Mouse (Mus musculus): ENCODE measurements around the gene Phkb. TPM values are rescaled to one million over a fixed set of nuclear protein-coding genes. Genes with fewer than 3 reads are reported as not detected.

The Phkb gene
- total RNA-seq, 4 experiments from 2014 or later = 42.7 to 50.3 (median 46.2) TPM

GRCm38 (mm10) chr8:85937343-85937742 is 96.6 kb downstream of the Phkb start:
- no peak for DNase-seq (ENCODE audit: low spot score in 2 of 2)

DNA sequence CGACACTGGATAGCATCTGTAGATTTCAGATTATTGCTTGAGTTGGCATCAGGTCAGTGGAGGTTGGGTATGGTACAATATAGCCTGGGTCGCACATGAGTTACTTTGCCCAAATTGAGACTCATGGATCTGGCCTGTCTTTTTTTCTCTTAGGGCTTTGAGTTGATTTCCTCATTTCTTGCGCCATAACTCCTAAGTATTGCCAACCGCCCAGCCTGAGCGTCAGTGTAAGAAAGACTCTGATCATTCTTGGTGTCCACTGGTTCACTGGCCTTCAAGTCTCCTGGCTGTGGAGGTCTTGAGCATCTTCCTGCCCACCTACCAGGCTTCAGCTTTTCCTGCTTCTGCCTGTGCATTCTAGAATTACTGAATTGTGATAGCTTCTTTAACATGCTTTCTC is 104.1 kb downstream of the Phkb start:
- no peak for DNase-seq (ENCODE audit: low spot score in 2 of 2)

DNA sequence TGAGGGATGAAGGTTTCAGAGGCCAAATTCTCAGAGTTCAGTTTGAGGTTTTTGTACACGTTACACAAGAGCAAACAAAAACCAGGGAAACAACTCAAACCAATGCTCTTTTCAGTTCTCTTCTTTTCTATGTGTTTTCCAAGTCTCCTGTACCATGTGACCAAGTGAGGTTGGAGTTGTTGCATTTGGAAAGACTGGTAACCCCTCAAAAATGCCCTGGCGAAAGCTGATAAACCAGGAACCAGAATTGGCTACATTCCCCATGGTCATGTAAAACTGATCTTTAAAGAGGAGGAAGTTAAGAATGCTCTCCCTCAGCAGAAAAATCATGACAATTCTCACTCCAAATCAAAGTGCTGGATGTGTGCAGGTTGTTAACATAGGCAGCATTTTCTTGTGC is 117.6 kb downstream of the Phkb start:
- DNase-seq (ENCODE audit: low spot score in 2 of 2) = no peak

- DNase-seq (ENCODE audit: low spot score in 2 of 2) = no peak
Measured at GRCm38 (mm10) chr8:85959880-85960279, 119.1 kb downstream of the Phkb start.

GRCm38 (mm10) chr8:85977588-85978077 is 136.9 kb downstream of the Phkb start:
- DNase-seq (ENCODE audit: low spot score in 2 of 2) = no peak

- no peak for DNase-seq (ENCODE audit: low spot score in 2 of 2)
Measured at GRCm38 (mm10) chr8:85992911-85993310, 152.2 kb downstream of the Phkb start.

- no peak for DNase-seq (ENCODE audit: low spot score in 2 of 2)
Measured at GRCm38 (mm10) chr8:85993661-85994060, 152.9 kb downstream of the Phkb start.

- DNase-seq (ENCODE audit: low spot score in 2 of 2) = no peak
Measured at GRCm38 (mm10) chr8:85995971-85996370, 155.2 kb downstream of the Phkb start.

DNA sequence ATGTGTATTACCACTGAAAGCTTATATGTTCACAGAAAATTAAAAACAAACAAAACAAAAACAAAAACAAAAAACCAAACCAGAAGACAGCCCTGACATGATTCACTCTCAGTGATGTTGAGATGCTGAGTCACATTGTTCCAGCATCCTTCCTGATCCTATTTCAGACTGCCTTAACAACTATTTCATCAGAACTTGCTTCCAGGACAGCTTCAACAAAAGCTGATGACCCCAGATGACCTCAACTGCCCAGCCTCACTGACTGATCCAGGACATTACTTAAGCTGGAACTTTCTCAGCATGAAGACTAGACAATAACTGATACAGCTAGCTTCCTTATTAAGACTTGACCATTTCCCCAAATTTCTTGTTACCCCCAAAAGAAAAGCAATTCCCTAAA is 165.7 kb downstream of the Phkb start:
- DNase-seq (ENCODE audit: low spot score in 2 of 2) = no peak

DNA sequence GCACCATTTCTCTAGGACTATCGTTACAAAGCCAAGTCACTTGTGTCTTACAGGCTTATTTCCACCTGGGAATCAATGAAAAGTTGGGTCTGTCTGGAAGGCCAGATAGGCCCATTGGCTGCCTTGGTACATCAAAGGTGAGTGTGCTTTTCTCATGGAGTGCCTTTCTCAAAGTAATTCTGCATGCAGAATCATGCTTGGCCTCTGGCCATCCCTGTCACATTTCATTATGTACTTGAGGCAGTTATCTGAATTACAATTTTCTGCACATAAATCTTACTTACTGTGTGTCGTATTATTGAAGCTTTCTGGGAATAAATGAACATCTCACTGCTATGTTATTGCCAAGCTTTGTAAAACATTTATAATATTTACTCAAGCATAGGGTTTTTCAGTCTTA is 176.0 kb downstream of the Phkb start:
- no peak for DNase-seq (ENCODE audit: low spot score in 2 of 2)

GRCm38 (mm10) chr8:86028646-86029312 is 188.0 kb downstream of the Phkb start:
- peak; percentile 56 for DNase-seq (ENCODE audit: low spot score in 2 of 2)

- DNase-seq (ENCODE audit: low spot score in 2 of 2) = no peak
Measured at GRCm38 (mm10) chr8:86029451-86029850, 188.7 kb downstream of the Phkb start.

- DNase-seq (ENCODE audit: low spot score in 2 of 2) = no peak
Measured at GRCm38 (mm10) chr8:86034662-86035365, 194.1 kb downstream of the Phkb start.

- no peak for DNase-seq (ENCODE audit: low spot score in 2 of 2)
Measured at GRCm38 (mm10) chr8:86035371-86035770, 194.6 kb downstream of the Phkb start.

GRCm38 (mm10) chr8:86038462-86038861 is 197.7 kb downstream of the Phkb start:
- no peak for DNase-seq (ENCODE audit: low spot score in 2 of 2)

DNA sequence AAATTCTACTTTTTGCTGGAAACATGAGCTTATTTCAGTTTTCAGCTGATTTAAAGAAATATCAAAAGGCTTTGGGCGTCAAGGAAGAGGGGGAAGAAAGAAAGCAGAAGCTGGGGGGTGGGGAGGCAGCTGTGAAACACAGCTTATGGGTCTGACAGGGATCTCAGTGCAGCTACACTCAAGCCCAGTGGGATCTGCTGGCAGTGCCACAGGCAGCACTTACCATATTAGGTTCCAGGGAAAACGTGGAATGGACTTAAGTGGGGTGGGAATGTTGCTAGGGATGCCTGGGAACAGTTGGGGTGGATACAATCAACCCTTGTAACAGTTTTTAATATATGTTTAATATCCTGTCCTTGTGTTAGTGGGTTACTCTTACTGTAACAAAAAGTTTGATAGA is 201.3 kb downstream of the Phkb start:
- DNase-seq (ENCODE audit: low spot score in 2 of 2) = no peak

GRCm38 (mm10) chr8:86050882-86051281 is 210.1 kb downstream of the Phkb start:
- no peak for DNase-seq (ENCODE audit: low spot score in 2 of 2)

GRCm38 (mm10) chr8:86052003-86052402 is 211.2 kb downstream of the Phkb start:
- no peak for DNase-seq (ENCODE audit: low spot score in 2 of 2)

DNA sequence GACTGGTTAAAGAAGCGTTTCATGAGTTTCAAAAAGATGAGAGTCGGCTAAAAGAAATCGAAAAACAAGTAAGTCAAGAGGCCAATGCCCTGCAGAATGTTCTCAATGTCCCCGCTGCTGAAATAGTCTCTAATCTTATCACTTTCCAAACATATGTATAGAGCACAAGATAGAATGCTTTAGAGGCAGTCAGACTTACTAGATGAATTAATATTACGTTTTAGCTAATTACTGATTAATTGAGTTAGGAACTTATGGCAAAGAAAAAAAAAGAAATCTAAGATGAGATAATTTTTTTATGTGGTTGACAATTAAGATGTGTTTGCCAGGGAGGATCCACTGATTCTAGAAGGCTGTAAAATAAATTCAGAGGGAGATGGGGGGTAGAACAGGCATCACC is 217.9 kb downstream of the Phkb start:
- DNase-seq (ENCODE audit: low spot score in 2 of 2) = no peak

DNA sequence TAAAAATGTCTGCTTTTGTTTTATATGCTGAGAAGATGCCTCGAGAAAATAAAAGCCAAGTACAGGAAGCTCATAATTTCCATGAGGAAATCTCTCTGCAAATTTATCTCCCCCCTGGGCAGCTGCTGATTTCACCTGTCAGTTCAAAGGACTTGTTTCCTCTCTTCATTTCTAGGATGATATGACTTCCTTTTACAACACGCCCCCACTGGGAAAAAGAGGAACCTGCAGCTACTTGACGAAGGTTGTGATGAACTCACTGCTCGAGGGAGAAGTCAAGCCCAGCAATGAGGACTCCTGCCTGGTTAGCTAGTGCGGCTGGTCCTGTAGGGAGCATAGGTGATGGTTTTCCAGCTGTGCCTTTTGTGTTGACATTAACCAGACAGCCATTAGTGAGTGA is 218.4 kb downstream of the Phkb start:
- no peak for DNase-seq (ENCODE audit: low spot score in 2 of 2)

DNA sequence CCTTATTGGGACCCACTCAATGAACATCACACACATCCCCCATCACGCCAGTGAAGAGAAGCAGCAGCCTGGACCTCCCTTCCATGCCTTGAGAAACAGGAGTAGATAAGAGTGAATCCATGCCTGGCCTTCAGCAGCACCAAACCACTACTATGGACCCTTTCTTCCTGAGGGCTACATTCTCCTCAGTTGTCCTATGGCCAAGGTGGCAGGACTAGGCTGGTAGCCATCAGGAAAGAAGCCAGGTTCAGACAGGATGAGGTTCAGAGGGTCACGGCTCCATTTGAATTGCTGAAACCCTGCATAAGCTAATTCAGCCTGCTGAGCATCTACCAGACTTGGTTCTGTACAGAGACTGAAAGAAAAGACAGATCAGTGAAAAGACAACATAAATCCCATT is 222.7 kb downstream of the Phkb start:
- no peak for DNase-seq (ENCODE audit: low spot score in 2 of 2)

DNA sequence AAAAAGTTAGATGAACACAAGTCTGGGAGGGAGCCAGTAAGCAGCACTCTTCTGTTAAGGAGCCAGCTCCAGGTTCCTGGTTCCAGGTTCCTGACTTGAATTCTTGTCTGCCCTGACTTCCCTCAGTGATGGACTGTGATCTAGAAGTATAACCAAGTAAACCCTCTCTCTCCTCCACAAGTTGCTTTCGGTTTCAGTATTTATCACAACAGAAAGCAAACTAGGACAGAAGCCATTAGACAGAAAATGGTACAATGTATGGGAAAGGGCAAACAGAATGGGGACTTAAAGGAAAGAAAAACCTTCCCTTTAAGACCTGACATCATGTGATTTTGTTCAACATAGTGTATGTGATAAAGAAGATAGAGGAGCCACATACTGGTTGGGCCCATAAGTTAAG is 238.7 kb downstream of the Phkb start:
- DNase-seq (ENCODE audit: low spot score in 2 of 2) = no peak

GRCm38 (mm10) chr8:86083346-86083745 is 242.6 kb downstream of the Phkb start:
- no peak for DNase-seq (ENCODE audit: low spot score in 2 of 2)
